Comparison of ENCODE assay signal across 8 mouse cellular contexts in genomic region chr13:22042568-22043502, GRCm38 (mm10). TPM values are rescaled to one million over a fixed set of nuclear protein-coding genes. Genes with fewer than 3 reads are reported as not detected.
DNase-seq lines count a peak whose midpoint lies in the region; ATAC-seq and TF ChIP-seq lines count a peak whose summit lies in the region.
"Not testable (repeated sequence)": the region's sequence is repeated elsewhere in the genome, so short reads cannot be mapped to it uniquely, and the experiment has no call there.

TSS of gene Hist1h2ag (minus strand) at chr13:22042944.
TSS of gene Hist1h2bj (plus strand) at chr13:22043214.

- peak within 1 kb of the TSS; percentile 79 for H3K4me2 ChIP-seq in limb, embryonic 14.5 days (replicated peaks; ENCODE audit: low read depth, low read length, severe bottlenecking)
- H3K4me2 ChIP-seq in midbrain, embryonic 16.5 days (ENCODE audit: low read length): peak within 1 kb of the TSS; percentile 78

- not testable (repeated sequence) for H3K79me2 ChIP-seq in C2C12 (ENCODE audit: control insufficient read depth, insufficient read depth)

- WGBS in limb, embryonic 14.5 days: under 1% methylated on average over 34 of the region's 80 CpGs
- under 1% methylated on average over 34 of the region's 80 CpGs for WGBS in midbrain, embryonic 16.5 days
- under 1% methylated on average over 51 of the region's 80 CpGs for WGBS in spleen, adult 2 months

- H3K36me3 ChIP-seq in C2C12 (ENCODE audit: control insufficient read depth, insufficient read depth); limb, embryonic 14.5 days (ENCODE audit: control insufficient read depth, insufficient read depth, low read length); midbrain, embryonic 16.5 days (ENCODE audit: control insufficient read depth, insufficient read depth, low read length); spleen, adult 2 months (ENCODE audit: control insufficient read depth, insufficient read depth, low read length): not testable (repeated sequence)

- H3K9ac ChIP-seq in limb, embryonic 14.5 days (ENCODE audit: low read depth, low read length, severe bottlenecking): peak within 1 kb of the TSS; percentile 43; the same call in 1 of the 2 replicates
- H3K9ac ChIP-seq in midbrain, embryonic 16.5 days (ENCODE audit: low read depth, low read length): peak within 1 kb of the TSS; percentile 55; the same call in 1 of the 2 replicates

- ATAC-seq in erythroblast, adult 5-6 weeks (replicated peaks; ENCODE audit: low FRiP score, poor library complexity, severe bottlenecking): peak; percentile 77
- peak; percentile 88 for ATAC-seq in limb, embryonic 14.5 days (ENCODE audit: low FRiP score, low read depth)
- ATAC-seq in midbrain, embryonic 16.5 days: peak; percentile 96

- not testable (repeated sequence) for H3K27me3 ChIP-seq in C2C12 (ENCODE audit: control insufficient read depth, insufficient read depth, insufficient read length); limb, embryonic 14.5 days (ENCODE audit: control insufficient read depth, insufficient read depth, low read length); midbrain, embryonic 16.5 days (ENCODE audit: control insufficient read depth, insufficient read depth, low read depth, low read length); spleen, adult 2 months (ENCODE audit: control insufficient read depth, insufficient read depth, low read length)

- peak within 1 kb of the TSS; percentile 87 for H3ac ChIP-seq in C2C12 (ENCODE audit: control insufficient read depth, insufficient read length, low read depth)

- peak within 1 kb of the TSS; percentile 90 for H3K27ac ChIP-seq in limb, embryonic 14.5 days (replicated peaks; ENCODE audit: low read depth, low read length)
- H3K27ac ChIP-seq in midbrain, embryonic 16.5 days (ENCODE audit: low read length): peak within 1 kb of the TSS; percentile 73
- H3K27ac ChIP-seq in spleen, adult 2 months (ENCODE audit: insufficient read depth, low read length): peak within 1 kb of the TSS; percentile 89

- TF ChIP-seq CTCF in C2C12 (IDR thresholded peaks at IDR 0.05; ENCODE audit: control insufficient read depth, insufficient read depth, insufficient read length); brain, embryonic 14.5 days (IDR thresholded peaks at IDR 0.05; ENCODE audit: borderline replicate concordance, extremely low read depth, insufficient read depth, insufficient read length); spleen, adult 2 months (IDR thresholded peaks at IDR 0.05; ENCODE audit: extremely low read depth, insufficient read depth, insufficient read length, insufficient replicate concordance): not testable (repeated sequence)

- peak; percentile 43; the same call in 1 of the 2 replicates for TF ChIP-seq POLR2A in brain, embryonic 14.5 days (IDR thresholded peaks at IDR 0.05; ENCODE audit: borderline replicate concordance, extremely low read depth, insufficient read depth, insufficient read length, poor library complexity, severe bottlenecking)
- not testable (repeated sequence) for TF ChIP-seq POLR2A in limb, embryonic 14.5 days (IDR thresholded peaks at IDR 0.05; ENCODE audit: borderline replicate concordance, extremely low read depth, insufficient read depth, insufficient read length)
- TF ChIP-seq POLR2A in spleen, adult 2 months (IDR thresholded peaks at IDR 0.05; ENCODE audit: low read depth, low read length): peak; percentile 83

- H3K4me1 ChIP-seq in limb, embryonic 14.5 days (ENCODE audit: control insufficient read depth, insufficient read depth, low read length): peaks cover 17% of the 10 kb centered on the region
- peaks cover 27% of the 10 kb centered on the region for H3K4me1 ChIP-seq in midbrain, embryonic 16.5 days (ENCODE audit: control insufficient read depth, insufficient read depth, low read length)
- not testable (repeated sequence) for H3K4me1 ChIP-seq in spleen, adult 2 months (ENCODE audit: control insufficient read depth, insufficient read depth, insufficient read length)

- not testable (repeated sequence) for H3K79me3 ChIP-seq in C2C12 (ENCODE audit: low read depth)

- peak within 1 kb of the TSS; percentile 15 for H3K4me3 ChIP-seq in C2C12 (ENCODE audit: insufficient read depth, poor library complexity, severe bottlenecking)
- peak within 1 kb of the TSS; percentile 42 for H3K4me3 ChIP-seq in limb, embryonic 14.5 days (replicated peaks; ENCODE audit: low read length)
- H3K4me3 ChIP-seq in midbrain, embryonic 16.5 days (ENCODE audit: low read depth, low read length): peak within 1 kb of the TSS; percentile 36
- peak within 1 kb of the TSS; percentile 51 for H3K4me3 ChIP-seq in spleen, adult 2 months (ENCODE audit: extremely low read depth, insufficient read depth, insufficient read length)

- peak; percentile 100 for DNase-seq in brain, embryonic 14.5 days (ENCODE audit: low read depth)
- DNase-seq in heart, adult 9 months (ENCODE audit: low spot score in 2 of 2): peak; percentile 97 to 98
- DNase-seq in kidney, adult 9 months: peak; percentile 97
- DNase-seq in limb, embryonic 14.5 days (ENCODE audit: low spot score): peak; percentile 100
- peak; percentile 78 to 97 for DNase-seq in spleen, adult 2 months (ENCODE audit: low read depth in 1 of 2, low spot score in 2 of 2)

- not testable (repeated sequence) for H3K9me3 ChIP-seq in limb, embryonic 14.5 days (ENCODE audit: control insufficient read depth, low read length); midbrain, embryonic 16.5 days (replicated peaks; ENCODE audit: control insufficient read depth, low read length, poor library complexity, severe bottlenecking)

RNA-seq across cellular contexts. Expression of gene Hist1h2ag, which starts in this region (rescaled TPM):
- polyA plus RNA-seq in C2C12 (2012; fragmentation: generic; extraction: Trizol): 9.8 TPM
- polyA plus RNA-seq in brain, embryonic 14.5 days (2012; rRNA removed): 32.1 and 55.3 TPM in 2 replicates
- 3.7 and 12.3 TPM in 2 replicates for total RNA-seq in erythroblast, adult 5-6 weeks (2015; ENCODE audit: low replicate concordance)
- total RNA-seq in erythroblast, adult 5-6 weeks (2017; ENCODE audit: low replicate concordance): 705 and 715 TPM in 2 replicates
- 54.6 and 89.6 TPM in 2 replicates for polyA plus RNA-seq in limb, embryonic 14.5 days (2012; rRNA removed)
- polyA plus RNA-seq in limb, embryonic 14.5 days (2014; fragmentation: Nextera tagmentation; extraction: Ambion mirVana): 56.7 and 74.1 TPM in 2 replicates
- polyA plus RNA-seq in midbrain, embryonic 16.5 days (2015; fragmentation: Nextera tagmentation; extraction: Ambion mirVana): 1.8 and 8.3 TPM in 2 replicates
- polyA plus RNA-seq in spleen, adult 2 months (2012; rRNA removed): 10.2 and 14.1 TPM in 2 replicates

RNA-seq across cellular contexts. Expression of gene Hist1h2bj, which starts in this region (rescaled TPM):
- 6.8 TPM for polyA plus RNA-seq in C2C12 (2012; fragmentation: generic; extraction: Trizol)
- polyA plus RNA-seq in brain, embryonic 14.5 days (2012; rRNA removed): 20.2 and 23.7 TPM in 2 replicates
- 17.9 and 23.8 TPM in 2 replicates for total RNA-seq in erythroblast, adult 5-6 weeks (2015; ENCODE audit: low replicate concordance)
- total RNA-seq in erythroblast, adult 5-6 weeks (2017; ENCODE audit: low replicate concordance): 272 and 275 TPM in 2 replicates
- 20.7 and 26.3 TPM in 2 replicates for polyA plus RNA-seq in limb, embryonic 14.5 days (2012; rRNA removed)
- 10.3 and 11.1 TPM in 2 replicates for polyA plus RNA-seq in limb, embryonic 14.5 days (2014; fragmentation: Nextera tagmentation; extraction: Ambion mirVana)
- 1.5 and 2.3 TPM in 2 replicates for polyA plus RNA-seq in midbrain, embryonic 16.5 days (2015; fragmentation: Nextera tagmentation; extraction: Ambion mirVana)
- polyA plus RNA-seq in spleen, adult 2 months (2012; rRNA removed): 15.8 and 21.8 TPM in 2 replicates

Comparison
In these comparisons a context has a peak if more than half of its experiments do, and no peak if none do; other contexts are left out.
1. Peak in every context shown above with its lines: DNase-seq, ATAC-seq, H3K4me3 ChIP-seq and H3K27ac ChIP-seq.